Mouse (Mus musculus) limb, embryonic 10.5 days (tissue): Measurements from ENCODE around the gene Dnah5. TPM values are rescaled to one million over a fixed set of nuclear protein-coding genes. Genes with fewer than 3 reads are reported as not detected.

Experiments used
- DNase-seq: peaks from one replicate; pipeline ENCODE4 v3.0.0-alpha.2; 2017; ENCODE audit warnings: low spot score
- H3K27ac ChIP-seq: fragments of 300-500 bp; sonication (generic); 2 replicates; pipeline ENCODE4 v1.5.1; 2016; ENCODE audit warnings: mild to moderate bottlenecking
- H3K27me3 ChIP-seq: fragments of 300-500 bp; sonication (generic); 2 replicates; pipeline ENCODE4 v1.6.1; 2016; ENCODE audit warnings: low read depth, mild to moderate bottlenecking; ENCODE audit not compliant: poor library complexity, severe bottlenecking
- H3K36me3 ChIP-seq: fragments of 300-500 bp; sonication (generic); 2 replicates; pipeline ENCODE4 v1.6.1; 2016; ENCODE audit warnings: mild to moderate bottlenecking, moderate library complexity
- H3K4me1 ChIP-seq: fragments of 300-500 bp; sonication (generic); 2 replicates; pipeline ENCODE4 v1.6.1; 2016
- H3K4me3 ChIP-seq: fragments of 300-500 bp; sonication (generic); 2 replicates; pipeline ENCODE4 v1.5.1; 2016; ENCODE audit warnings: mild to moderate bottlenecking, moderate library complexity
- H3K9me3 ChIP-seq: fragments of 300-500 bp; sonication (generic); replicated peaks from 2 replicates; pipeline ENCODE4 v1.6.1; 2016; ENCODE audit warnings: mild to moderate bottlenecking
- WGBS: fragments of 180-500 bp; shearing (Covaris S2); methylation state at CpG from one replicate; pipeline ENCODE4 v1.1.7; 2016; 5-methylcytosine and 5-hydroxymethylcytosine counted together
- polyA plus RNA-seq: library from polyadenylated mRNA; unstranded; fragments of >200 nt; fragmentation: Nextera tagmentation; extraction: Ambion mirVana; gene quantifications from 2 replicates; pipeline ENCODE4 v1.2.1, GENCODE M21; 2016

Gene Dnah5
- polyA plus RNA-seq, 1 experiment from 2014 or later = not detected

DNA sequence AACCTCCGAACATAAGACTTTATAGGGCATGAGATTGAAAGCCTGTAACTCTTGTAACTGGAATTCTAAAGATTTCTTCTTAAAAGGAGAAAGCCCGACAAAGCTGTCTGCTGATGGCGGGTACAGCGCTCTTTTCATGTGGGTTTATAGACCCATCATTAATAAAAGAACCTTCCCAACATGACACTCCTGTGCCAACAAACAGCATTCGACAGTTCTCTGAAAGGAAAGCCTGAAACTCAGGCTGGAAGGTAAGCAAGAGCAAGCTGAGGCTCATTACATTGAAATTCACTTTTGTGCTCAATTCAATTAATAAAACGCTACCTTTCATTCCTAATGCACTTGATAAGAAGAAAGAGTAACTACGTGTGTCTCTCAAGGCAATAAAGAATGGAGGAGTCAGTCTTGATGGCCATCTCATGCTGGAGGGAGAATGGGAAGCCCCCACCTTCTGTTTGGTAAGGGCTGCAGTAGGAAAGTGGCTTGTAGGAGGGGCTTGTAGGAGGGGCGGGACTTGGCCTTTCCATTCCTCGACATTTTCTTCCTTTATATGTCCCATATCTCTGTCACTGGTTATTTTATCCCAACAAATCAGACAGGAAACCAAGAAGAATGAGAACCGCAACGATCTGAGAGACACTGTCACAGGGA is 15.1 kb upstream of the Dnah5 start:
- Histone ChIP-seq H3K4me1 (no peaks in the 10 kb centered on the region), H3K27ac (no peak overlapping the region), H3K27me3 (no peaks in the 10 kb centered on the region), H3K4me3 (no peak overlapping the region), H3K36me3 (no peaks in the 10 kb centered on the region), H3K9me3 (no peaks in the 10 kb centered on the region)
- DNase-seq = no peak
- 74% methylated on average over 11 of the region's 11 CpGs for WGBS

DNA sequence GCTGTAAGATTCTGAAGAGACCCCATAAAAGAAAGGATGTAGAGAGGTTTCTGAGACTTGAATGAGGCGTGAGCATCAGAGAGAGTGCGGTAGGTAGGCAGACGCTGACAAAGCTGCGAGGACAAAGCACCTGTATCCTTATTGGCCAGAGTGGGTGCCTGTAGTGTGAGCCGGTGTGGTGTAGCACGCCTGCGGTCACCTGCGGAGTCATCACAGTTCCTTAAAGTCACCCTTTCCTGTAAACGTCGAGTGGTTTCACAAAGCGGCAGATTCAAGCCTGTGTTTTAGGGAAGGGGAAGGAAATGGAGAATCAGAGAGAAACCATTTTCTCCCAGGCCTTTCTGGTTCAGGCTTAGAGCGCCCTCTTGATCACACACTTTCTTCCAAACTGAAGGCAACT is 13.9 kb upstream of the Dnah5 start:
- H3K36me3 ChIP-seq = no peaks in the 10 kb centered on the region
- no peak for DNase-seq
- H3K27ac ChIP-seq = no peak overlapping the region
- H3K27me3 ChIP-seq = no peaks in the 10 kb centered on the region
- no peaks in the 10 kb centered on the region for H3K9me3 ChIP-seq
- H3K4me3 ChIP-seq = no peak overlapping the region
- 40% methylated on average over 12 of the region's 12 CpGs for WGBS
- H3K4me1 ChIP-seq = no peaks in the 10 kb centered on the region

DNA sequence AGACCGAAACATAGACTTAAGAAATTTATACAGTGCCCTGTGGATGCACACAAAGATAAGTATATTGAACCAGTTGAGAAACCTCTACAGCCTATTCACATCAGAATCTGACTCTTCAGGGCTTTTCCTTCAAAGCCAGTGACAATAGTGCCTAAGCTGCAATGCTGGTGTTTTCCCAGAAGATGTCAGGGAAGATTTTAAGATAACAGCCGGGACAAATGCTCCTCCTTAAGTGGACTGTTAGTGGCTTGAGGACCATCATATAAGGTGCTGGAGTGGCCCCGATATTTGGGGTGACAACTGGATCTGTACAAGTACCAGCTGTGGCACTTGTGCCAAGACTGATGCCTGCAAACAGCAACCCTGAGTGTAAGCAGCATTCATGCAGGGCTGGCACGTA is 4.9 kb upstream of the Dnah5 start:
- Histone ChIP-seq H3K4me3 (no peak overlapping the region), H3K4me1 (0 out of 2 replicates have a peak, but pooled peaks cover 4% of the 10 kb centered on the region), H3K27me3 (no peaks in the 10 kb centered on the region), H3K27ac (no peak overlapping the region), H3K36me3 (no peaks in the 10 kb centered on the region), H3K9me3 (no peaks in the 10 kb centered on the region)
- 63% methylated on average over 4 of the region's 4 CpGs for WGBS
- no peak for DNase-seq

DNA sequence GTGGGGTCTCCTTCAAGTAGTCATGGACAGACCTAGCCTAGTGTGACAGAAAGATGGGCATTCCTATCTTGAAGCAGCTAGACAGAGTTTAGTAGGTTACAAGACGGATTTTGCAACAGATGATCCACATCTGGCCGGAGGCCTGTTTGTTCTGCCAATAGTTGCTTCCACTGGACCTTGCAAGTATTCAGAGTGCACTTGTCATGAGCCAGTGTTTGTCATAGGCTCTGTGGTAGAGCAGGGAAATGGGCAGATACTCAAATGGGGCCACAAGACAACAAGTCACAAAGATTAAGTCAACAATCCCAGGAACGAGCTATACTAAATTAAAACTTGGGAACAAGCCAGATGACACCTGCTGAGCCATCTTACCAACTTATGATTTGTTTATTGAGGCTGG is 1.1 kb downstream of the Dnah5 start:
- Histone ChIP-seq H3K36me3 (no peaks in the 10 kb centered on the region), H3K27me3 (no peaks in the 10 kb centered on the region), H3K4me3 (no peak overlapping the region), H3K9me3 (no peaks in the 10 kb centered on the region), H3K27ac (no peak overlapping the region), H3K4me1 (0 out of 2 replicates have a peak, but pooled peaks cover 4% of the 10 kb centered on the region)
- DNase-seq = peak; percentile 9
- 92% methylated on average over 3 of the region's 3 CpGs for WGBS

DNA sequence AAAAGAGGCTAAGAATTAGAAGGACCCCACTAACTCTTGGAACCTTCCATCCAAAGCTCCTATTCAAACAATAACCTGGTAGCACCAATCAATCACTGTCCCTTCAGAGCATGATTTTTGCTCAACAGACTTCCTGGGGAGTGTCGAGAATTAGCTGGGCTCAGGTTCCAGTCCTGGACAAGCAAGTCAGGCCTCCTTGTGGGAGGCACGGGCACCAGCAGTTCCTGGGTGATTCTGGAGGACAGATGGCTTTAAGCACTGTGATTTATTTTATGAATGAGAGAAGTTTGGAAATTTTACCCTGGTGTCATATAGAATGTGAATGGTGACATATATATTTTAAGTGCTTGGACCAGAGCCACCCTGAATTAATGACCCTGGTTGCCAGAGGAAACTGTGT is 4.0 kb downstream of the Dnah5 start:
- H3K27me3 ChIP-seq = no peaks in the 10 kb centered on the region
- H3K4me1 ChIP-seq = 0 out of 2 replicates have a peak, but pooled peaks cover 4% of the 10 kb centered on the region
- DNase-seq = no peak
- WGBS = 68% methylated on average over 2 of the region's 2 CpGs
- no peaks in the 10 kb centered on the region for H3K9me3 ChIP-seq
- no peaks in the 10 kb centered on the region for H3K36me3 ChIP-seq
- H3K4me3 ChIP-seq = no peak overlapping the region
- H3K27ac ChIP-seq = no peak overlapping the region

DNA sequence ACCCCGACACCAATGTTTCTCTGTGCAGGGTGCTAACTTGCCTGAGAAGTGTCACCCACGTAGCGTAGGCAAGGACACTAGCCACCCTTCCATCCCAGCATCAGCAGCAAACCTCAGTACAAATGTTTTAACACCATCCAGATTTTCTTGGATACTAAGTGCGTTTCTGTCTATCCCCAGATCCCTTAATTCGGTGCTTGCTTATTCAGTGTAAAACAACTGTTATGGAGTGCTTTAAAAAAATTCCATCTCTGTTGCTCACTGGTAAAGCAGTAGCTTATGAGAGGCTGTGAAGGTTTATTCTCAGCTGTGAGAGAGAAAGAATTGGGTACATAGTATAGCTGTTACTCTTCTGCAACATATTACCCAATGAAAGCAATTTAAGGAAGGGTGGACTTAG is 9.5 kb downstream of the Dnah5 start:
- H3K4me3 ChIP-seq = no peak overlapping the region
- WGBS = 89% methylated on average over 5 of the region's 5 CpGs
- no peaks in the 10 kb centered on the region for H3K4me1 ChIP-seq
- DNase-seq = no peak
- no peaks in the 10 kb centered on the region for H3K36me3 ChIP-seq
- H3K9me3 ChIP-seq = no peaks in the 10 kb centered on the region
- no peak overlapping the region for H3K27ac ChIP-seq
- H3K27me3 ChIP-seq = no peaks in the 10 kb centered on the region

DNA sequence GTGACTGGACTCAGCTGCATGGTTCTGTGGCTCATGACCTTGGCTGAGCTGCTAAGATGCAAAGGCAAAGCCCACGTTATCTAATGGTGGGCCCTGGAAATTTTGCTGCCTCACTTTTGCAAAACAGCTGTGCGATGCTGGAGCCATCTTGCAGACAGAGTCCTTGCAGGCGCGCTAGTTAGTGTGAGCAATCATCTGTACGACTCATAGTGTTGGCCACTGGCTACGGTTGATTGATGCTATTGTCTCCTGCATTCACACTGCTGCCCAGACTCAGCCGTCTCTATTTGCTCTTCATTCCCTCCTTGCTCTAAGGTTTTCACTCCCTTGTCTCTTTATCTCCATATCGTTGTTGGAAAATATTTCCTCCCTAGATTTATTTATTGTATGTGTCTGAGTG is 12.8 kb downstream of the Dnah5 start:
- 82% methylated on average over 8 of the region's 8 CpGs for WGBS
- H3K36me3 ChIP-seq = no peaks in the 10 kb centered on the region
- H3K4me3 ChIP-seq = no peak overlapping the region
- no peaks in the 10 kb centered on the region for H3K4me1 ChIP-seq
- H3K9me3 ChIP-seq = no peaks in the 10 kb centered on the region
- H3K27me3 ChIP-seq = no peaks in the 10 kb centered on the region
- no peak for DNase-seq
- no peak overlapping the region for H3K27ac ChIP-seq

DNA sequence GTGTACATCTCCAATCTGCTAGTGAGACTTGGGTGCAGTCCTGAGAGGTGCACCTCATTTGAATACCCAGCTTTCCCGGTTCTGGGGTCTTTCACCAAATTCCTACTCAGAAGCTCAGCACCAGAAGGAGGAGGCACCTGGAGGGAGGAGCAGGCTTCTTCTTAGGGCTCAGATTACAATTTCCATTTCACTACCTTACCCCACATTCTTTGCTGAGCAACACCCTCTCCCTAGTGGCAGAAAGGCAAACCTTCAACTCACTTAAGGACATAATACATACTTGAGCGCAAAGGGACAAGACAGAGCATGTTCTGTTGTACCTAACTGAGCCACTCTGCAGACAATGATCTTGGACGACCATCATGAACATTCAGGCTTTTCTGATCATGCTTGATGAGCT is 23.8 kb downstream of the Dnah5 start:
- Histone ChIP-seq H3K4me3 (no peak overlapping the region), H3K36me3 (no peaks in the 10 kb centered on the region), H3K27me3 (no peaks in the 10 kb centered on the region), H3K27ac (no peak overlapping the region), H3K4me1 (no peaks in the 10 kb centered on the region), H3K9me3 (no peaks in the 10 kb centered on the region)
- WGBS = 57% methylated on average over 3 of the region's 3 CpGs
- no peak for DNase-seq

DNA sequence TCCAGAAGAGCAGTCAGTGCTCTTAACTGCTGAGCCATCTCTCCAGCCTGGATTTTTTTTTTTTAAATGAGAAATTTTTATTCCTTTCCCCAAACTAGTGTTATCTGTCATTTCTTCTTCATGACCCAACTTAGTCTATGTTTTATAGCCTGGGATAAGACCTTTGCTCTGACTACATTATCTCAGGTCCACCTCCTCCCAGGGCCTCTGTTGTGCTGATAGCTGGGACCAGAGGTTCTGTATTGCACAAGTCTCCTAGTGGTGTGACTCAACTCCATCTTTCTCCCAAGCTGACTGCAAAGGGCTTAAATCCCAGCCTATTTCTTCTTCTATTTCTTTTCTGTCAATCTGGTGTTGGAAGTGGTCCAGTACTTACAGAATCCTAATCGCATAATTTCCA is 56.7 kb downstream of the Dnah5 start:
- 88% methylated on average over 1 of the region's 1 CpGs for WGBS
- H3K4me3 ChIP-seq = no peak overlapping the region
- no peaks in the 10 kb centered on the region for H3K4me1 ChIP-seq
- H3K9me3 ChIP-seq = no peaks in the 10 kb centered on the region
- no peaks in the 10 kb centered on the region for H3K27me3 ChIP-seq
- no peak overlapping the region for H3K27ac ChIP-seq
- no peaks in the 10 kb centered on the region for H3K36me3 ChIP-seq
- DNase-seq = no peak

DNA sequence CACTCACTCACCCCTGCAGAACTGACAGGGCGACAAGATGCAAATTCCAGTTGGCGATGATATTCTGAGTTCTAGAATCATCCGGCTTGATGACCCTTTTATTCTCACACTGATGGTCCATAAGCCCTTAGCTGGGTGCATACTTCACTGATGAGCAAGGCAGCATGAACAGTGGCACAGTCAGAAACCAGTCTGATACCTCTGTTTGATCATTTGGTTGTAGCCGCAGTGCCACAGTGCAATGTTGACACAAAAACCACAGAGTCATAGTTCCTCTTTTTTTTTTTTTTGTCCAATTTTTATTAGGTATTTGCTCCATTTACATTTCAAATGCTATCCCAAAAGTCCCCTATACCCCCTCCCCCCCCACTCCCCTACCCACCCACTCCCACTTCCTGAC is 95.9 kb downstream of the Dnah5 start:
- Histone ChIP-seq H3K4me3 (no peak overlapping the region), H3K27me3 (no peaks in the 10 kb centered on the region), H3K27ac (no peak overlapping the region), H3K9me3 (no peaks in the 10 kb centered on the region), H3K4me1 (no peaks in the 10 kb centered on the region), H3K36me3 (no peaks in the 10 kb centered on the region)
- 96% methylated on average over 4 of the region's 4 CpGs for WGBS
- no peak for DNase-seq

DNA sequence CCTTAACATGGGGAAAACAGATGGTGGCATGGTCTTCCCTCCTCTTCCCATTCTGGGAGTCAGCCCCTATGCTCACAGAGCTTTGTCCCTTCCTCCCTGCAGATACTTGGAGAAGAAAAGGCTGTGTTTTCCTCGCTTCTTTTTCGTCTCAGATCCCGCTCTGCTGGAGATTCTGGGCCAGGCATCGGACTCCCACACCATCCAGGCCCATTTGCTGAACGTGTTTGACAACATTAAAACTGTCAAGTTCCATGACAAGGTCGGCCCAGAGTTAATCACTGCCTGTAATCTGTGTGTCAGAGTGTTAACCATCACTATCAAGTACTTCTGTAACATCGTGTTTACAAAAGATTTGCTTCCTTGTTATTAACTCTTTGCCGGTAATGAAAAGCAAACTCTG is 103.6 kb downstream of the Dnah5 start:
- Histone ChIP-seq H3K4me3 (no peak overlapping the region), H3K4me1 (no peaks in the 10 kb centered on the region), H3K36me3 (no peaks in the 10 kb centered on the region), H3K27me3 (no peaks in the 10 kb centered on the region), H3K27ac (no peak overlapping the region), H3K9me3 (no peaks in the 10 kb centered on the region)
- 63% methylated on average over 8 of the region's 8 CpGs for WGBS
- no peak for DNase-seq

DNA sequence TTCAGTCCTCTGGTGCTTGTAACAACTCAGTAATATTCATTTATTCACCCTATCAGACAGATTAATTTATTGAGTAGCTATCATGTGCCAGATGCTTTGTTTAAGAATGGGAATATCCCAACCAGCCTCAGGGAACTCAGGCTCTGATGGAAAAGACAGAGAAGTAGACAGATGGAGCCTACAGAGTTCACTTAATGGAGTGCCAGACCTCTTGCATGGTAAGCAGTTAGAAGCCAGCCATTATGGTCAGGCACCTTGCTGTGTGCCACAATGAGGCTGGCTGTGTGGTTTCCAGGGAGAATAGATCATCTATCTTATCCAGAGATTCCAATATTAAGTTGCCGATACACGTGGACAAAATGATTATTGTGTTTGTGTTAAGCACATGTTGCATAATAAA is 104.3 kb downstream of the Dnah5 start:
- no peaks in the 10 kb centered on the region for H3K27me3 ChIP-seq
- H3K4me3 ChIP-seq = no peak overlapping the region
- H3K4me1 ChIP-seq = no peaks in the 10 kb centered on the region
- no peak for DNase-seq
- H3K36me3 ChIP-seq = no peaks in the 10 kb centered on the region
- no peak overlapping the region for H3K27ac ChIP-seq
- WGBS = 94% methylated on average over 2 of the region's 2 CpGs
- H3K9me3 ChIP-seq = no peaks in the 10 kb centered on the region

DNA sequence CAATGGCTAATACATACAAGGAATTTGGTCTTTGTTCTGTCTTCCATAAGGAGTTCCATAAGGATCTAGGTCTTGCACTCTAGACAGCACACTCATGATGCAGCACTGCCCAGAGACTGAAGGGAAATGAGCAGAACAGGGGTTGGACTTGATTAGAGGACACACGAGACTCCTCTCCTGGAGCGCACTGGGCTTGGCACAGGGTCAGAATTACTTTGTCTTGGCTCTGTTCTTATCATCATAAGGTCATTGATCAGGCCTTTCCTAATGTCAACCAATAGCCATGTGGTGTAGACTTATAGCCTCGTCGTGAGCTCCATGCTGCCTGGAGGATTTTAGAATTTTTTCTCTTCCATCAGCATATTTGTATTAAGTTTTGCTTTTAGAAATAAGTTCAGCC is 107.0 kb downstream of the Dnah5 start:
- Histone ChIP-seq H3K4me3 (no peak overlapping the region), H3K9me3 (no peaks in the 10 kb centered on the region), H3K4me1 (no peaks in the 10 kb centered on the region), H3K27me3 (no peaks in the 10 kb centered on the region), H3K27ac (no peak overlapping the region), H3K36me3 (no peaks in the 10 kb centered on the region)
- WGBS = 82% methylated on average over 4 of the region's 4 CpGs
- no peak for DNase-seq

DNA sequence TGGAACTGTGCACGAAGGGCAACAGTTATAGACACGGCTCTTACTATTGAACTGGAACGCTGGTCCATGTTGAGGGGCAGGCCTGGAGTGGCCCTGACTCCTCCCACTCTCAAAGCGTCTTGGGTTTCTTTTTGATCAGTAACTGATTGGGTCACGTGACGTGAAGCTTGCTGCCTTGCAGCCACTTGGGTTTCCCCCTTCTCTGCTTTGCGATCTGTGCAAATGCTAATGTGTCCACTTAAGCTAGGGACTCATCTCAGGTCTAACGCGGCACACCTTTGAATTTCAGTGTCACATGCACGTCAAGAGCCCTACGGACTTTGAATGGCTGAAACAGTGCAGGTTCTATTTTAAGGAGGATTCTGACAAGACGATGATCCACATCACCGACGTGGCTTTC is 109.9 kb downstream of the Dnah5 start:
- Histone ChIP-seq H3K4me3 (no peak overlapping the region), H3K27me3 (no peaks in the 10 kb centered on the region), H3K9me3 (no peaks in the 10 kb centered on the region), H3K4me1 (no peaks in the 10 kb centered on the region), H3K27ac (no peak overlapping the region), H3K36me3 (no peaks in the 10 kb centered on the region)
- no peak for DNase-seq
- WGBS = 82% methylated on average over 14 of the region's 14 CpGs
